Mouse (Mus musculus): ENCODE measurements around the gene Cybrd1.

Gene Cybrd1

DNA sequence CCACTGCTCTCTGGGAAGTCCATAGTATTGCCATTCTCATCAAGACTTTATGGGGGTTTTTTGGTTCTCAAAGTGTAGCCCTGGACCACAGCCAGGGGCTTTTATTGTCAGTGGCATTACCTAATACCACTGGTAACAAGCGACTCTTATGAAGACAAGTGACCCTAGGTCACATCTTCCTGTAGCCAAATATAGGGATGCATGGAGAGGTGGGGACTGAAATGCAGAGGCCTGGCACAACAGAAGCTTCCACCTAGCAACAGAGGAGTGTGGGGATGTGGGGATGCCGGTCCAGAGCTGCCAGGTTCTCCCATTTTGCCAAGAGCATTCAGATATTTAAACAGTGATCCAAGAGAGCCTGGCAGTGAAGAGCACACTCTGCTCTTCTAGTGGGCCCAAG, 5.9 kb downstream of the Cybrd1 start:
- no peak for DNase-seq (ENCODE audit: low spot score)

DNA sequence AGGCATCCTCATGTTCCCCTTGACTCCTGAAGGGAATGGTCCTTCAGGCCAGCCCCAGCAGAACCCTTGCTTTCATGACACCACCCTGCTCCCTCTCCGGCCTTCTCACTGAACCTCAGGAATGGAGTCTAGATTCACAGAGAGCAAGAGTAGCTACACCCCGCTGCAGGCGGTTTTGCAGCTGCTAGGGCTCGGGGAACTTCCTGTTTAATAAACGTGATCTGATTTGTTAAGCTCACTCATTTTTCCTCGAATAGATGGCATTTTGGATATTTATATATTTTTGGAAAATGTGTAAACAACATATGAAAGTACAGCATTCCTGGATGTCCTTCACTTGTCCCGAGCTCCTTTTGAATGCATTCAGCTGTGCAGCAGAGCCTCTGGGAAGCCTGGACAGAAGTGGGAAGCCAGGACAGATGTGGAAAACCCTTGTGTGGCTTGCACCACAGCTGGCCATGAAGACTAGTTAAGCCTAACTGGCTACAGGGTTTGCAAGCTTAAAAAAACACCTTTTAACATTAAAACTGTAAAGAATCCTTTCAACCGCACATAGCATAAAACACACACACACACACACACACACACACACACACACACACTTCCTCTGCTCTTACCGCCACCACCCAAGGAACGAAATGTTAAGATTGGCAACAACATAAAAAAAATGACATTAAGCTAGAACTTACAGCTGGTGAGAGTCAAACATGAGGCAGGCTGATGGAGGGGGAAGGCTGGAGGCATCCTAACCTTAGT, 10.2 kb downstream of the Cybrd1 start:
- DNase-seq (ENCODE audit: low spot score) = no peak

DNA sequence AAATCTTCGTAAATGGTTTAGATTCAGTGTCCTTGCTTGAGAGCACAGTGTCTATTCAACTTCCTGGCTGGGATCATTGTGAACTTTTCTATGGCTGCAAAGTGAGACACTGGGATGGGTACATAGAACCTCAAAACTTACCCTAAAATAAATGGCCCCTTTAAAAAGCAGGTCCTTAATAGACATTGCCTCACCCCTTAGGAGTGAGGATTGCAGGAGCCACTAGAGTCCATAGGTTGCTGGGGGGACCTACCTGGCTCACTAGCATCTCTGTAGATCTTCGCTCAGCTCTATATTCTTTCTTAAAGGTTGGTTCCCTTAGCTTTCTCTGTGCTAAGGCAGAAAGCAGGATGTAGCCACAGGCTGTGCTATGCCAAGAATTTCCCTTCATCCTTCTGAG, 12.6 kb downstream of the Cybrd1 start:
- DNase-seq (ENCODE audit: low spot score) = no peak

DNA sequence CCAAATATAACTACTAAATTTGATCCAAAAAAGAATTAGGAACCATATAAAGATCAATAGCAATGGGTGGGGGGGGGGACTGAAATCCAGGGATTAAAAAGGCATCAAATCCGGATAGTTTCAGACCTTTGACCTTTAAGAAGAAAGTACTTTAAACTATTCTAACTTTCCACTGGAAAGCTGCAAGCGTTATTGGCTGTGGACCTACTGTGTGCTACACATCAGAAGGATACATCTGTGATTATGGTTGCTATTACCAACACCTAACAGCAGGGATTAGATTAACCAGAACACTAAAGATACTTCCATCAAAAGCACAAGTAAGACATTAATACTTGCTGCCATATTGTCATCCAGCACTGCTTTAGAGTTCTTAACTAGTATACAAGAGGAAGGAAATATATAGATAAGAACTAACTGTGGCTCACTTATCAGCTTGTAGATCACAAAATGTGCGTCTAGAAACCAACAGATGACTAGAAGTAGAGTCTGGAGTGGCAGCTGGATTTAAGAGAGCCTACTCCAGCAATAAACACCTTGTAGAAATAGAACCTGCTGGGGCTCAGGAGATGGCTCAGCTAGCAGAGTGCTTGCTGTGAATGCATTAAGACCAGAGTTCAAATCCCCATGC, 14.3 kb downstream of the Cybrd1 start:
- no peak for DNase-seq (ENCODE audit: low spot score)

DNA sequence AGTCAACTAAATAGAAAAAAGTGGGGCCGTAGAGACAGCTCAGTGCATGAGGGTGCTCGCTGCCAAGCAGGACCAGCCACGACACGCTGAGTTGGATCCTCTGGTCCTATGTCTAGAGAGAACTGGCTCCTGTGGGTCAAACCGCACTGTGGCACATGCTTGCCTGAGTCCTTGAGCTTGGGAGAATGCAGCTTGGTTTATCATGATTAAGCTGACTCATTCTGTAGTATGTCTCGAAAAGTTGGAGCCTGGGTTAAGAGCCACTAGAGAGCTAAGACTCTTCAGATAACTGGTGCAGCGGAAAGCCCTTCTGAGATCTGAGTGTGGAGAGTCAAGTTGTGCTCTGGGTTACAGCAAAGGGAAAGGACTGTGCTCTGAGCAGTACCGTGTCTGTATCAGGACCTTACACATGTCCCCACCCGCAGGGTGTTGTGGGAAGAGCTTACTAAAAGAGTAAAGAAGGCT, 16.4 kb downstream of the Cybrd1 start:
- no peak for DNase-seq (ENCODE audit: low spot score)

DNA sequence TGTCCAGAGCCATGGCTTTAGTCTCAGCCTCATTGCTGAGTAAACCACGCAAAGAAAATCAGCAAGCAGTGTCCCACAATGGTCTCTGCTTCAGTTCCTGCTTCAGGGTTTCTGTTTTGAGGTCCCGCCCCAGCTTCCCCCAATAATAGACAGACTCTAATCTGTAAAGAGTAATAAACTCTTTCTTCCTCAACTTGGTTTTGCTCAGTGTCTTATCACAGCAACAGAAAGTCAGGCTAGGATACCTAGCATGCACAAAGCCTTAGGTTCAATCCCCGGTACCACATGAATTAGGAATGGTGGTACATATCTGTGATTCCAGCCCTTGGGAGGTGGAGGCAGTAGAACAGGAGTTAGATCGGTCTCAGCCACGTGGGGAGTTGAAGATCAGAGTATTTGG, 17.1 kb downstream of the Cybrd1 start:
- DNase-seq (ENCODE audit: low spot score) = no peak

DNA sequence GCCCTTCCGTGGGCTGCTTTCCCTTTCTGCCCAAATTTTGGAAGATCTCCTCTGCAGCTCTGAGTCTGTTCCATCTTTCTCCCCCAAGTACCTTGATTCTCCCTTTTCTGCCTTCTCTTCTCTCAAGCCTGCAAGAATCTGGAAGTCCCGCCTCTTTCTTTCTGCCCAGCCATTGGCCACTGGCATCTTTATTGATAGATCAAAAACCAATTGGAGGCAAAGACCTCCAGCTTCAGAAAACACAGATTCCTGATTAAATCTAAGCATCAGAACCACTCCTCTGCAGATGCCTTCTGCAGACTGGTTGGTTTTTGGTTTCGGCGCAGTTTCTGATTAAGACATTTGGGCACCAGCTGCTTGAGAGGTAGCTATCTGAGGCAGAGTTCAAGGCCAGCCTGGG, 22.9 kb downstream of the Cybrd1 start:
- DNase-seq (ENCODE audit: low spot score) = no peak

DNA sequence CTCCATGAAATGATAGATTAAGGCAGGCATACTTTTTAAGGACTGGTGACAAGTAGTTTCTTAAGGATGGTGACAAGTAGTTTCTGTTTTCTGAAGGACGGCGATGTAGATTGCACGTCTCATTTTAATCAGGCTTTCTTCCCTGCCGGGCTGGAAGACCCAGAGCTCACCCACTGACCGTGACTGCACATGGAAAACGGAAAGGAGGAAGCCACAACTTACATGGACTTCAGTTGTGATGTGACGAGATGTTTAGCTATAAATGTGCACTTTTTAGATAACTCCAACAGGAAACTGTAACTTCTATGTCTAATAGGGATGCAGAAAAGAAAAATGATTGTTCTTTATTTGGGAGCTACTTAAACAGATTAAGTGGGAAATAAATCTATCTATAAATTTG, 24.7 kb downstream of the Cybrd1 start:
- DNase-seq (ENCODE audit: low spot score) = no peak

DNA sequence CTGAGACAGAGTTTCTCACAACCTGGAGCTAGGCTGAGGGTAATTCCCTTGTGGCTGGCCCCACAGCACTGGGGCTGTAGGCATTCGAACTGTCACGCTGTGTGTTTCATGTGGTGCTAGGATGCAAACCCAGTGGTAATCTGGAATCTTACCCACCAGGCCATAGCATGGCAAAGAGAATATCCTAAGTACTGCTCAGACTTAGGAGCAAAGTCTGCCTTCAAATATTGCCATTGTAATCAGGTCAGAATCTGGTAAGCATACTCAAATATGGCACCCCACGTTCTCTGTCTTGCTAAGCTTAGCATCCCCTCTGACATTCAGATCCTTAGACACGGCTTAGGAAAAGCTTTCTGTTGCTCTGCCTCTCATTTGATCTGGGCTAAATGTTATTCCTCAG, 28.1 kb downstream of the Cybrd1 start:
- DNase-seq (ENCODE audit: low spot score) = no peak

DNA sequence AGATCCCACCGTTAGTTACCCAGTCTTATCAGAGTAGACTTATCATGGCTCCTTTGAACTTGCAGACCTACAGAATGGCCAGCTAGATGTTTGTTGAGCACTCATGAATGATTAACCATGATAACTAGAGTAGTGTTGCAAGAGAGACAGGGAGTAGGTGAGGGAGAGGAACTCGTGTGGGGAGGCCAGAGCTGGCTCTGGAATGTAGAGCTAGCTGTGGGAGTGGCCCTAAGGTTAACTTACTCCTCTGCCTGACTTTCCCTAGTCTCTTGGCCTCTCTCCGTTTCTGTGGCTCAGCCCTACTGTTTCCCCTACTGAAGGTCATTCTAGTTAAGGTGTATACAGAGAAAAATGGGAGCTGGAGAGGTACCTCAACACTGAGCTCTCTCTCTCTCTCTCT, 28.5 kb downstream of the Cybrd1 start:
- no peak for DNase-seq (ENCODE audit: low spot score)

DNA sequence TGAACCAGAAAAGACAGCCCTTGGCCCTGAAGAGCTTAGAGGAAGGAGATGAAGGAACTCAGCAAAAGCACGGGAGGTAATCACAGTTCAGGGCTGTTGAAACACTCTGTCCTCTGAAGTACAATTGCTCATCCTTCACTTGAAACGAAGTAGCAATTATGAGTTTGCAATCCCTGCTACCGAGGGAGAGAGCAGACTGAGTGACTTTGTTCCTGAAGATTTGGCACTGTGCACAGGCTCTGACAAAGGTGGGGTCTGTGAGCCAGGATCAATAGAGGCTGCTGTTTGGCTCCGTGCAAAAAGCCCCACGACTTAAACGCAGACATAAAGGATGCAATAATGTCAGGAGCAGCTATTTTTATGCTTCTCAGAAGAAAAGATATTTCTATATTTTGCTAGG, 30.1 kb downstream of the Cybrd1 start:
- DNase-seq (ENCODE audit: low spot score) = no peak

DNA sequence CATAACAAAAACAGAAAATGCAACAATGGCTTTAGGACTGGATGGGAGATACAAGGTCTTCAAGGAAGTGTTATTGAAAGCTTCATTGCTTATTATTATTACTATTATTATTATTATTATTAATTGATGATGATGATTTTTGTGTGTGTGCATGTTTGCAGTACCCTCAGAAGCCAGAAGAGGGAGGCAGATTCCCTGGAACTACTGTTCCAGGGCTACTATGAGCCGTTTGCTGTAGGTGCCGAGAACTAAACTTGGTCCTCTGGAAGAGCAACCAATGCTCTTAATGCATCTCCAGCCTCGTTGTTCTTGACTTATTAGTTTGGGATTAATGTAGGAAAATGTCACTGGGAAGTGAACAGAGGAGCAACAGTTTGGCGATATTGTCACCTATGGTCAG, 34.4 kb downstream of the Cybrd1 start:
- DNase-seq (ENCODE audit: low spot score) = no peak

DNA sequence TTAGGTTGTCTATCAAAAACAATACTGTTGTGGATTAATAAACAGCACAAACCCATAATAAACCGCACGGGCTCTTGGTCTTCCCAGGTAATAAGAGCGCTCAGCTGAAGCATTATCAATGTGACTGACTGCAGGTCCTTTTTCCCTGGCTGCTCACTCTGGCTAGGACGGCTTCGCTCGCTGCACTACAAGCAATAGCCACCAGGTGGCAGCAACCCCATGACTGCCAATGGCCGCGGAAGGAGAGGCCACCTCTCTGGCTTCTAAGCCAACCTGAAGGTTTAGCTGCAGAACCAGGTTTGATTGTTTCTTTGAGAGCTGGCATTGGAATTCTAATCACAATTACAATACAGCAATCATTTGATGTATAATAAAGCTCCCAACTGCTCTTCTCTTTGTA, 37.8 kb downstream of the Cybrd1 start:
- peak; percentile 70 for DNase-seq (ENCODE audit: low spot score)

DNA sequence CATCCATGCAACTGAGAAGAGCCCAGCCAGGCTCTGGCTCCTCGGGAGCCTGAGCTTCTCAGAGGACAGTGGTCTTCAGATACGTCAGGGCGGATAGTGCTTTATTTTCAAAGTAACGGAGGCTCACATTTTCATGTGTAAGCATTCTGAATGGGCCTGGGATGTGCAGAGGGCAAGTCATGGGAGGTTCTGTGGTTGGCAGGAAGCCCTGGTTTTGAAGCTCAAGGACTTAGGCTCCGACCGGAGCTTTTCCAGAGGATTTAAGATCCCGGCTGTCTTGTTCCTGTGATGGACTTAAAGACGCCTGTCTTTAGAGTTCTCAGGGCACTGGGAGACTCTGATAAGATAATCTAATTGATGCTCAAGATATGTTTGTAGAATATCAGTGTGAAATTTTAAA, 38.7 kb downstream of the Cybrd1 start:
- DNase-seq (ENCODE audit: low spot score) = no peak

DNA sequence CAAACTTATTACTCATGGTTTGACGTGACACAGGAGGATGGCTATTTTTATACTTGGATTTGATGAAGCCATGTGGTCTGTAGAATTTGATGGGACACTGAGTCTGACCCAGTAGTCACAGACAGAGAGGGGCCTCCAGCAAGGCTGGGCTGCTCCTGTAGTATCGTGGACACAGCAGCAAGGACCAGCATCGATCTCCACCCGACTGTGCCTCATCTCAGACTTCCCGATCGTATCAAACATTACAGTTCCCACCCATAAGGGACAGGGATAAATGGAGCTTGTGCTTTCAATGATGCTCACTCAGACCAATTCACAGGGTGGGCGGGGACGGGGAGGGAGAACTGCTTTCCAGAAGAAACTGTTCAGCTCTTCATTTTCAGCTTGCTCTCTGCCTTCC, 40.2 kb downstream of the Cybrd1 start:
- no peak for DNase-seq (ENCODE audit: low spot score)

DNA sequence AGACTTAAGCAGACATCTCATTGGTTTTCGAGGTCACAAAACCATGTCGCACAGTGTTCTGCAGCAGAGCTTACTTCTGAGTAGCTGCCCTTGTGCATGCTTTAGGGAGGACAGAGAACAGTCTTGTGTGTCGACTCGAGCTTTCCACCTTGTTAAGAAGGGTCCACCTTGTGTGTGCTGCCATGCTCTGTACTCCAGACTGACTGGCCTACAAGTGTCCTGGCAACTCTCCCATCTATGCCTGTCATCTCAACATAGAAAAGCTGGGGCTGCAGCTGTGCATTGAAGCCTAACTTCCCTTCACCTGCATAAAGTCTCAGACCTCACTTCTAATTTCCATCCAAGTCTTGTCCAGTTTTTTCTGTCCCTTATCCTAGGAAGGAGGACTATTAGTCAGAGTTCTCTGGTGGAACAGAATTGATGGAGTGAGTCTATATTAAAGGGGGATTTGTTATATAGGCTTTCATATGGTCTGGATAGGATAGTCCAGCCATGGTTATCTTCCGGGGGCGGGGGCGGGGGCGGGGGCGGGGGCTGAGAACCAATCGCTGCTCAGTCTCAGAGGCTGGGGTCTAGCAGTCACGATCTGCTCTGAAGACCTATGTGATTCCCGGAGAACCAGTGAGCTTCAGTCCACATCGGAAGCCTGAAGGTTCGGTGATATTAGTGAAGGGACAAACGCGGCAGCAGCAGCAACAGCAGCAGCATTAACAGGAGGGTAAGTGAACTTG, 42.0 kb downstream of the Cybrd1 start:
- no peak for DNase-seq (ENCODE audit: low spot score)

DNA sequence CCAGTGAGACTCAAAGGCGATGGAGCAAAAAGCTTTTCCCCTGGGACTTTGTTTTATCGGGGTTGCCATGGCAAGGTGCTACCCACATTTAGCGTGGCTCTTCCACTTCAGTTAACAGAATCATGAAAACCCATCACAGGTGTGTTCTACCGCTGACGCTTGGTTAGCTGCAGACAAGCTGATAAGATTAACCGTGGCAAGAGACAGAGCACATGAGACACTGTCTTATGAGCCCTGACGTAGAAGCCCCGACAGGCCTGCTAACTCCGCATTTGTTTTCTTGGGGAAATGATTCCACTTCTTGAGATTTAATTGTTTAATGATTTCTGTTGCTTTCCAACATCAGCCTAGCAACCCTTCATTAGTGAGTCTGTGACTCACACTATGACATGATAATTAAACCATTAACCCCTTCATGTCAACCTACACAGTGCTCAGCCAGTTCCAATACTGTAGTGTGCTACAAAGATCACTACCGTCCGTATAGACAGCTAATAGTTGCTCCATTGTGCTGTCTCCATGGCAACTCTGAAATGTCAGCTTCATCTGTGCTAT, 42.7 kb downstream of the Cybrd1 start:
- DNase-seq (ENCODE audit: low spot score) = peak; percentile 74

DNA sequence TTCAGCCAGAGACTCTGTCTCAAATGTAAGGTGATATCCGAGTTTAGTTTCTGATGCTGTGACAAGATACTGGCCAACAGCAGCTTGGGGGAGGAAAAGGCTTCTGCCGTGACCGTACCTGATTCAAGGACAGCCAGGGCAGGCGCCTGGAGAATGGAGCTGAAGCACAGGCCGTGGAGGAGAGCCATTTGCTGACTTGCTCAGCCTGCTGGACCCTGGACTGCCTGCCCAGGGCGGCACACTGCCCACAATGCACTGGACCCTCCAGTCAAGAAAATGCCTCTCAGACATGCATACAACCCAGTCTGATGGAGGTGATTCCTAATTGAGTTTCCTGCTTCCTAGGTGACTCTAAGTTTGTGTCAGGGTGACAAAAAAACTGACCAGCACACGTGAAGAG, 43.8 kb downstream of the Cybrd1 start:
- no peak for DNase-seq (ENCODE audit: low spot score)

DNA sequence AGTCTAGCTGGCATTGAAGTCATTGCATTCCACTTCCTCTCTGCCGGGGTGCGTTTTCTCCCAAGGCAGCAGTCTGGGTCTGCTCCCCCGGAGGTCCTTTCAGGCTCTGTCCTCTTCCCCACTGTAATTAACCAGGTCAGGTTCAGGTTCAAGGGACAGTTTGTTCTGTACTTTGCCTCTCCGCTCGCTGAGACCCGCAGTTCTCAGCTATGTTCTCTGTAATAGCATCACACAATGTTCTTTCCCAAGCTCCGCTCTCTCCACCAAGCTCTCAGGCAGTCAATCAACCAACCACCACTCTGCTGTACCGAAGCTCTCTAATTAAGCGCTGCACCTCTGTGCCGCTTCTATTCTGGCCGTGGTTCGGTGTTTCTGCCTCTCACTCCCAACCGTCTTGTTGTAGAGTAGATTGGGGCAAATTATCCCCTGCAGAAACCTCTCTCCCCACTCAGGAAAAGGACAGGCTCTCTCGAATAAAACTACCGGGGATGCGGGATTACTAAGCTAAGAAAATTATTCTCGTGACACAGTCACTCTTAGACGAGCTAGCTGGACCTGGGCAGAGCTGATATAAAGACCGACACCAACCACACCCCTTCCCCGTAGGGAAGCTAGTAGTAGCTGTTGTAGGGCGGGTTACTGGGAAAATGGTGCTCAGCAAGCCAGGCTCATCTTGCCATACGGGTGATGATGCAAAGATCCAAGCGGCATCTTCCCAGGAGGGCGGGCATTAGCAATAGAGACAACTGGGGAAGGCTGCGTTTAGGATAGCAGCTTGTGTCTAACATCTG, 45.3 kb downstream of the Cybrd1 start:
- DNase-seq (ENCODE audit: low spot score) = no peak

DNA sequence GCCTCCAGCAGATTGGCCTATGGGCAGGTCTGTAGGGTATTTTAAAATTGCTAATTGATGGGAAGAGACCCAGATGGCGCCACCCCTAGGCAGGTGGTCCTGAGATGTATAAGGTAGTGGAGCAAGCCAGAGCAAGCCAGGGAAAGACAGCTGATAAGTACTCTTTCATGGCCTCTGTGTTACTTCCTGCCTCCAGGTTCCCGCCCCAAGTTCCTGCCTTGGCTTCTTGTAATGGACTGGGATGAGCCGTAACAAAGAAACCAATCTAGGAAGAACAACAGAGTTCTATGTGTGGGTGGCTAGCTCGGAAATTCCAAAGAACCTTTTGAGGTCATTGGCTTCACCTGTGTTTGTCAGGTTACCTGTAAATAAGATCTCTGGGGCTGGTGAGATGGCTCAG, 49.5 kb downstream of the Cybrd1 start:
- no peak for DNase-seq (ENCODE audit: low spot score)

DNA sequence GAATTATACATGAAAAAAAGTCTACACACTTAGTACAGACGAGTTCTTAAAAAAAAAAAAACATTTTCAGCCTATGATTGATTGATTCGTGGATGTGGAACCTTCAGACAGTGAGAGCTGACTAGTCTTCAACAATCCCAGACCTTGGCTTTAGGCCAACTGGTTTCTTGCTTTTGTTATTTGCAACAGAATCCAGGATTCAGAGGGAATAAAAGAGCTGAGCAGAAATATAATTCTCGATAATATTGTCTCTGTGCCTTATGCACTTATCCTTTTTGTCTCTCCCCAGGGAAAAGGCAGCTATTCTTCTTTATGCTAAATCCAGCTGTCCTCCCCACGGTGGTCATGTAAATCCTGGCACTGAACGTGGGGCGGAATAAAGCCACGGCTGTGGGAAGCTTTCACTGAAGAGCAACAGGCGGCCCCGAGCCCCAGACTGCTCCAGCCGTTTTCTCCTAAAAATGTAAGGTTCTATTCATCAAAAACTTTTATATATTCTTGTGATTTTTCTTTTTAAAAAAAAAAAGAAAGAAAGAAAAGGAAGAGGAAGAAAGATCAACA, 50.8 kb downstream of the Cybrd1 start:
- DNase-seq (ENCODE audit: low spot score) = peak; percentile 70

DNA sequence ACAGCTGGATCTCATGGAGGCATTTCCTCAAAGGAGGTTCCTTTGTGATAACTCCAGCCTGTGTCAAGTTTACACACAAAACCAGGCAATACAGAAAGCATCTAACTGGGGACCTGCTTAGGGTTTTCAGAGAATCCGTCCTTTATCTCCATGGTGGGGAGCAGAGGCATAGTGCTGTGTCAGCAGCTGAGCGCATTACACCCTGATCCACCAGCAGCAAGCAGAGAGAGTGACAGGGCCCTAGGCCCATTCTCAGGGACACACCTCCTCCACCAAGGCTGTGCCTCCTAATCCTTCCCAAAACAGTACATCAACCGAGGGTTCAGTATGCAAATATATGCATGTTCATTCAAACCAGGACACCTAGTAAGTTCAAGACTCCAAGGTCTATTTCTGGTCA, 55.3 kb downstream of the Cybrd1 start:
- no peak for DNase-seq (ENCODE audit: low spot score)
